Mouse (Mus musculus): ENCODE measurements at regions not wholly inside any gene's neighbourhood (a gene's known extent, or its start where the extent isn't known, plus 50 kb on each side); places are given as distances from the start of the nearest gene placed in this dataset.

DNA sequence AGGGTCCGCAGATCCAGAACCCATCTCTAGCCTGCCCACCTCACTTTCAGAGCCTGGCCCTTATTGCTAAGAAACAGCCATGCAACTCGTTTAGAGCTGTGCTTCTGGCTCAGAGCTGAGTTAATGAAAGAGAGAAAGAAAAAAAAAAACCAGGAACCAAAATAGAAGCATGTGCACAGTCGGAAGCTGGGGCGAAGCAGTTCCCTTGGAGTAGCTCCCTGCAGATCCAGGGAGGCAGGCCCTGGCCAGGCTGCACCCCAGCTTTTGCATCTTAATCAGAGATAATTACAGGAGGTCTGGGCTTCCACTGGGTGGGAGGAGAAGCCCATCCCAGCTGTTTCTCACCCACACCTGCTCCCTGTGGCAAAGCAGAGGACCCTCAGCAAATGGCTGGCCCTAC, 53.9 kb downstream of the Adra2c start:
- DNase-seq: peak; percentile 38

DNA sequence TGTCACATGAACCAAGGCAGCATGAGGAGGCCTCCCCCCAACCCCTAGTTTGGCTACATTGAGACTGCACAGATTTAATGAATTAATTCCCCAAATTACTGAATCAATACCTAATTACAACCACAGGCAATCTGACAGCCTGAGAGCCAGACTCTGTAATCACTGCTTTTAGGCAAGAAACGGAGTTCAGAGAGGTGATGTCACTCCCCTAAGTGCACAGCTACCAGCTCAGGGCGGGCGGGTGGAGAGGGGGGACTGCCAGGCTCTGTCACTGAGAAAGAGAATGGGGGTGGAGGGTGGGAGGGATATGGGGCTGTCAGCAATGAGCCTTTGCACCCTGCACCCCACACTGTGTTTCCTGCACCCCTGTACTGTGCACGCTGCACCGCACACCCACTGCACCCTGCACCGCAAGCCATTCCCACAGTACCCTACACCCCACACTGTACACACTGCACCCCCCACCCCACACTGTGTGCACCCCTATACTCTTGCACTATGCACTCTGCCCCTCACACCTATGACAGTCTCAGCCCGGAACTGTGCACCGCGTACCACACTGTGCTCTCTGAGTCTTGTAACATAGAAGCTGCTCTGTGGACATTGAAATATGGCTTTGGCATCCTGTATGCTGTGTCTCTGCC, 54.4 kb upstream of the Hmx1 start:
- DNase-seq: no peak

DNA sequence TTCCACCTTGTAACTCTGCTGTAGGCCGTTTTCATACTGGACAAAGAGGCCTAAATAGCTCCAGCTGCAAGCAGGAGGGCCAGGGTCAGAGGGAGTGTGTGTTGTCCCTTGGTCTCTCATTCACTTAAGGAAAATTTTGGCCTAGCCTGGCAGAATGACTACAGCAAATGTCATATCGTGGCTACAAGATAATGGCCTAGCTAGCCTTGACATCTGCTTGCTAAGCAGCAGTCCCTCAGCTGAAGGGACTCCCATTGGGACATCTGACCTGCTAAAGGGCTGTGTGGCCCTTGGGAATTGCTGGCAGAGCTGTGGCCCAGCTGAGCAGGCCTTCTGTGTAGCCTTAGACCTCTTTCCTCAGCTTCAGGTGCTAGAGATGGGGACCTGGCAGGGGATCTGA, 53.8 kb upstream of the Hmx1 start:
- no peak for DNase-seq

Measured in right cerebral cortex, postnatal 25 days (tissue).